Mouse (Mus musculus) forebrain, embryonic 13.5 days (tissue): ENCODE measurements at regions not wholly inside any gene's neighbourhood (a gene's known extent, or its start where the extent isn't known, plus 50 kb on each side); places are given as distances from the start of the nearest gene placed in this dataset.
A peak's percentile ranks its signal among the peaks of the same experiment; 100 is the strongest.

Experiments
- ATAC-seq: fragments of 200-750 bp; cut with Nextera tagmentation; 2 replicates; pipeline ENCODE4 v1.8.0; 2017
- H3K27ac ChIP-seq: fragments of 300-500 bp; sonication (generic); 2 replicates; pipeline ENCODE4 v1.5.1; 2015; ENCODE audit warnings: inconsistent platforms, mild to moderate bottlenecking, moderate library complexity
- H3K27me3 ChIP-seq: fragments of 300-500 bp; sonication (generic); 2 replicates; pipeline ENCODE4 v1.6.1; 2015; ENCODE audit warnings: mild to moderate bottlenecking, inconsistent platforms
- H3K36me3 ChIP-seq: fragments of 300-500 bp; sonication (generic); 2 replicates; pipeline ENCODE4 v1.6.1; 2015; ENCODE audit warnings: mild to moderate bottlenecking, inconsistent platforms; ENCODE audit not compliant: poor library complexity, severe bottlenecking
- H3K4me1 ChIP-seq: fragments of 300-500 bp; sonication (generic); 2 replicates; pipeline ENCODE4 v1.6.1; 2015; ENCODE audit warnings: inconsistent platforms
- H3K4me2 ChIP-seq: fragments of 300-500 bp; sonication (generic); 2 replicates; pipeline ENCODE4 v1.6.1; 2015; ENCODE audit warnings: inconsistent platforms, mild to moderate bottlenecking, moderate library complexity
- H3K4me3 ChIP-seq: fragments of 300-500 bp; sonication (generic); 2 replicates; pipeline ENCODE4 v1.5.1; 2015; ENCODE audit warnings: mild to moderate bottlenecking, inconsistent platforms
- H3K9ac ChIP-seq: fragments of 300-500 bp; sonication (generic); 2 replicates; pipeline ENCODE4 v1.6.1; 2015; ENCODE audit warnings: mild to moderate bottlenecking, inconsistent platforms
- H3K9me3 ChIP-seq: fragments of 300-500 bp; sonication (generic); replicated peaks from 2 replicates; pipeline ENCODE4 v1.6.1; 2016; ENCODE audit warnings: inconsistent platforms
- WGBS: fragments of 180-500 bp; shearing (Covaris S2); methylation state at CpG from one replicate; pipeline ENCODE4 v1.1.7; 2015; 5-methylcytosine and 5-hydroxymethylcytosine counted together

GRCm38 (mm10) chr4:153133147-153133546, 349.5 kb downstream of the Ajap1 start:
- Histone ChIP-seq H3K4me1 (no peaks in the 10 kb centered on the region), H3K27me3 (no peaks in the 10 kb centered on the region), H3K9me3 (no peaks in the 10 kb centered on the region; the same call in 1 of the 2 replicates), H3K9ac (no peak overlapping the region), H3K4me2 (no peak overlapping the region), H3K36me3 (no peaks in the 10 kb centered on the region), H3K27ac (no peak overlapping the region), H3K4me3 (no peak overlapping the region)
- WGBS = 94% methylated on average over 13 of the region's 13 CpGs
- ATAC-seq = no peak

GRCm38 (mm10) chr4:153129345-153129744, 353.3 kb downstream of the Ajap1 start:
- Histone ChIP-seq H3K9ac (no peak overlapping the region), H3K9me3 (no peaks in the 10 kb centered on the region; the same call in 1 of the 2 replicates), H3K4me1 (no peaks in the 10 kb centered on the region), H3K36me3 (no peaks in the 10 kb centered on the region), H3K27ac (no peak overlapping the region), H3K27me3 (no peaks in the 10 kb centered on the region), H3K4me3 (no peak overlapping the region), H3K4me2 (no peak overlapping the region)
- no peak for ATAC-seq
- WGBS = 84% methylated on average over 2 of the region's 2 CpGs

GRCm38 (mm10) chr4:153128162-153128561, 354.4 kb downstream of the Ajap1 start:
- WGBS = 93% methylated on average over 12 of the region's 12 CpGs
- no peaks in the 10 kb centered on the region; the same call in 1 of the 2 replicates for H3K9me3 ChIP-seq

GRCm38 (mm10) chr4:153120480-153120879, 362.1 kb downstream of the Ajap1 start:
- Histone ChIP-seq H3K4me2 (no peak overlapping the region), H3K4me3 (no peak overlapping the region), H3K36me3 (no peaks in the 10 kb centered on the region), H3K9me3 (no peaks in the 10 kb centered on the region), H3K27ac (no peak overlapping the region), H3K27me3 (no peaks in the 10 kb centered on the region), H3K4me1 (0 out of 2 replicates have a peak, but pooled peaks cover under 1% of the 10 kb centered on the region), H3K9ac (no peak overlapping the region)
- WGBS = 64% methylated on average over 6 of the region's 6 CpGs
- no peak for ATAC-seq

More at GRCm38 (mm10) chr4:153128162-153128561, 354.4 kb downstream of the Ajap1 start:
- no peak overlapping the region for H3K4me2 ChIP-seq
- H3K36me3 ChIP-seq = no peaks in the 10 kb centered on the region
- H3K27me3 ChIP-seq = no peaks in the 10 kb centered on the region
- no peaks in the 10 kb centered on the region for H3K4me1 ChIP-seq
- H3K4me3 ChIP-seq = no peak overlapping the region
- no peak overlapping the region for H3K9ac ChIP-seq
- ATAC-seq = no peak
- no peak overlapping the region for H3K27ac ChIP-seq

GRCm38 (mm10) chr4:153119647-153120102, 362.9 kb downstream of the Ajap1 start:
- no peak overlapping the region for H3K9ac ChIP-seq
- no peaks in the 10 kb centered on the region for H3K27me3 ChIP-seq
- no peak for ATAC-seq
- H3K36me3 ChIP-seq = no peaks in the 10 kb centered on the region
- no peak overlapping the region for H3K27ac ChIP-seq
- H3K4me3 ChIP-seq = no peak overlapping the region
- peaks cover 8% of the 10 kb centered on the region for H3K4me1 ChIP-seq
- 52% methylated on average over 4 of the region's 4 CpGs for WGBS
- no peak overlapping the region for H3K4me2 ChIP-seq
- H3K9me3 ChIP-seq = no peaks in the 10 kb centered on the region

DNA sequence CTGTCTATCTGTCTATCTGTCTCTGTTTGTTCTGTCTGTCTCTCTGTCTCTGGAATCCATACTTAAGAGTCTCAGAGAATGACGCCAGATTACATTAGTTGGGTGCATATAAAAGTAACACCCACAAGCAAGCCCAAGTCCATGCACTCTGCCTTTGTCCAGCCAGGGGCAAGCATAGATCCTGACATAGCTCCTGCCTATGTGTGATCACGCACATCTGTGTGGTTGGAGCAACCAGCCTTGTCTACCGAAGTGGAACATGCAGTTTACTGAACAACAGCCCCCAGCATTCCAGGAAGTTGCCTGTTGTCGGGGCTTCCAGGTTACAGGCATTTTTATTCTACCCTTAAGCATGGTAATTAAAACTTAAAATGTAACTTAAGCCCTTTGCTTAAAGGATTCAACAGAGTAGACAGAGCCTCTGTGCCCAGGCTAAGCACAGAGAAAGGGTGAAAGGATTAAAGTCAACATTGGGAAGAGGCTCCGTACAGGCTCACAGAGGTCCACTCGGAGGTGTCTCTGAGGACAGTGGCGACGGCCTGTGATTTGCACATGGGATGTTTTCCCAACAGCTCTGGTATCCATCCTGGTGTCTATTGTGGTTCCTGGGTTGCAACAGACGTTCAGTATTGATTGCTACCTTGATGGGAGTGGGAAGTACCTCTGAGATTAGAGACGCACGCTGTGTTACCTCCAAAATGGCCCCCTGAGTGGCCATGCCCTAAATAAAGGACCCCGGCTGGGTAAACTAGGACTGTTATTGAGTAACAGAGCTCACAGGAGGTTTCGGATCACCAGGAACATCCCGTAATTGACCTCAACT, 363.6 kb downstream of the Ajap1 start:
- WGBS = 54% methylated on average over 14 of the region's 14 CpGs
- no peak for ATAC-seq
- H3K27me3 ChIP-seq = no peaks in the 10 kb centered on the region
- H3K9me3 ChIP-seq = no peaks in the 10 kb centered on the region
- no peaks in the 10 kb centered on the region for H3K36me3 ChIP-seq
- no peak overlapping the region for H3K4me3 ChIP-seq
- H3K4me2 ChIP-seq = no peak overlapping the region
- H3K9ac ChIP-seq = no peak overlapping the region
- no peak overlapping the region for H3K27ac ChIP-seq
- H3K4me1 ChIP-seq = peaks cover 9% of the 10 kb centered on the region

GRCm38 (mm10) chr4:153114998-153115397, 367.6 kb downstream of the Ajap1 start:
- Histone ChIP-seq H3K27me3 (no peaks in the 10 kb centered on the region), H3K9ac (no peak overlapping the region), H3K36me3 (no peaks in the 10 kb centered on the region; the same call in 1 of the 2 replicates), H3K4me1 (peaks cover 15% of the 10 kb centered on the region), H3K4me2 (no peak overlapping the region), H3K9me3 (0 out of 2 replicates have a peak, but pooled peaks cover 8% of the 10 kb centered on the region), H3K4me3 (no peak overlapping the region), H3K27ac (no peak overlapping the region)
- no peak for ATAC-seq
- WGBS = 51% methylated on average over 7 of the region's 7 CpGs

DNA sequence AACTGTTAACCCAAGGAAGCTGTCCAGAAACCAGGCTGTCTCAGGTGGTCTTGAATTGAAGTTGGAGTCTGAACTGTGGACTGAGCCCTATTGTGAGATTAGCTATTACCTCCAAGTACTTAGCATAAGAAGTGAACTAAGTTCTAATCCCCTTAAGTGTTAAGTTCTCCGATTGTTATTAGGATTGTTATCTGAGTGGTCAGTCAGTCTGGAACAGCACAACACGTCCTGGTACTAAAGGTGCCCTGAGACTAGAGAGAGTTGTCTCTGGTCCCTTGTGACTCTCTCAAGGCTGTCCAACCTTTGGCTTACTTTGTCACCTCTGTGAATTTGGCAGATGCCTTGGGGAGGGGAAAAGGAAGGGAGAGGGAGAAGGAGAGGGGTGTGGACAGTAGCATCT, 369.0 kb downstream of the Ajap1 start:
- H3K36me3 ChIP-seq = no peaks in the 10 kb centered on the region; the same call in 1 of the 2 replicates
- H3K4me1 ChIP-seq = peaks cover 16% of the 10 kb centered on the region
- no peak overlapping the region for H3K4me3 ChIP-seq
- H3K9me3 ChIP-seq = 0 out of 2 replicates have a peak, but pooled peaks cover 8% of the 10 kb centered on the region
- no peak for ATAC-seq
- H3K4me2 ChIP-seq = no peak overlapping the region
- no peak overlapping the region for H3K9ac ChIP-seq
- WGBS = 64% methylated on average over 2 of the region's 2 CpGs
- H3K27me3 ChIP-seq = no peaks in the 10 kb centered on the region
- H3K27ac ChIP-seq = no peak overlapping the region

- peak; percentile 78 for ATAC-seq
- Histone ChIP-seq H3K4me3 (no peak overlapping the region), H3K27ac (peak overlapping the region; percentile 25), H3K4me1 (peaks cover 14% of the 10 kb centered on the region), H3K9ac (no peak overlapping the region), H3K27me3 (no peaks in the 10 kb centered on the region), H3K9me3 (0 out of 2 replicates have a peak, but pooled peaks cover 8% of the 10 kb centered on the region), H3K36me3 (no peaks in the 10 kb centered on the region; the same call in 1 of the 2 replicates), H3K4me2 (peak overlapping the region; percentile 33)
- 39% methylated on average over 16 of the region's 16 CpGs for WGBS
These were observed 372.3 kb downstream of the Ajap1 start for GRCm38 (mm10) chr4:153110291-153110746.

- ATAC-seq = no peak
- Histone ChIP-seq H3K36me3 (no peaks in the 10 kb centered on the region), H3K9ac (no peak overlapping the region), H3K9me3 (no peaks in the 10 kb centered on the region), H3K4me1 (peaks cover 11% of the 10 kb centered on the region), H3K27me3 (0 out of 2 replicates have a peak, but pooled peaks cover 1% of the 10 kb centered on the region), H3K4me3 (no peak overlapping the region), H3K27ac (no peak overlapping the region), H3K4me2 (no peak overlapping the region)
- 74% methylated on average over 12 of the region's 12 CpGs for WGBS
These were observed 384.0 kb downstream of the Ajap1 start for GRCm38 (mm10) chr4:153098591-153098990.

- Histone ChIP-seq H3K9me3 (no peaks in the 10 kb centered on the region), H3K27me3 (0 out of 2 replicates have a peak, but pooled peaks cover 6% of the 10 kb centered on the region), H3K27ac (no peak overlapping the region), H3K4me3 (no peak overlapping the region), H3K9ac (no peak overlapping the region), H3K4me2 (no peak overlapping the region), H3K36me3 (no peaks in the 10 kb centered on the region), H3K4me1 (peaks cover 11% of the 10 kb centered on the region)
- 79% methylated on average over 1 of the region's 1 CpGs for WGBS
- ATAC-seq = no peak
These were observed 385.0 kb downstream of the Ajap1 start for GRCm38 (mm10) chr4:153097601-153098000.

DNA sequence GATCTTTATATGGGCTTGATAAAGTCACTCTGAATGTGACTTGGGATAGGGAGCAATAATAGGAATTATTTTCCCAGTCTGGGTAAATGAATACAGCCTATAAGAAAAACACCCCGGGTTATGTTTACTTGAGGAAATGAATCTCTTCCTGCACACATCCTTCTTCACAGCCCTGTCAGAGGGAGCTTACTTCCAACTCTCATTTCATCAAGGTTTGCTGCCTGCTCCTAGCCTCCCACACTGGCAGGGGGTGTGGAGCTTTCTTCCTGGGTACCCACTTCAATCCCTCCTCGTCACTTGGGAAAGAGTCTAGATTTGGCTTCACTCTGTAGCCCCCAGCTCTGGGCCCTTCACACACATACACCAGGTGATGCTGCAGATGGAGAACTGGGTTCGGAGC, 389.5 kb downstream of the Ajap1 start:
- H3K27ac ChIP-seq = no peak overlapping the region
- H3K9ac ChIP-seq = no peak overlapping the region
- ATAC-seq = no peak
- no peaks in the 10 kb centered on the region for H3K36me3 ChIP-seq
- H3K9me3 ChIP-seq = no peaks in the 10 kb centered on the region
- H3K27me3 ChIP-seq = 0 out of 2 replicates have a peak, but pooled peaks cover 6% of the 10 kb centered on the region
- no peak overlapping the region for H3K4me3 ChIP-seq
- no peak overlapping the region for H3K4me2 ChIP-seq
- WGBS = 81% methylated on average over 3 of the region's 3 CpGs
- peaks cover 8% of the 10 kb centered on the region for H3K4me1 ChIP-seq
